Mouse (Mus musculus): ENCODE measurements around the gene Pskh1. TPM values are rescaled to one million over a fixed set of nuclear protein-coding genes. Genes with fewer than 3 reads are reported as not detected.

Gene Pskh1
- polyA plus RNA-seq, 1 experiment from 2014 or later, result 40.2 TPM

DNA sequence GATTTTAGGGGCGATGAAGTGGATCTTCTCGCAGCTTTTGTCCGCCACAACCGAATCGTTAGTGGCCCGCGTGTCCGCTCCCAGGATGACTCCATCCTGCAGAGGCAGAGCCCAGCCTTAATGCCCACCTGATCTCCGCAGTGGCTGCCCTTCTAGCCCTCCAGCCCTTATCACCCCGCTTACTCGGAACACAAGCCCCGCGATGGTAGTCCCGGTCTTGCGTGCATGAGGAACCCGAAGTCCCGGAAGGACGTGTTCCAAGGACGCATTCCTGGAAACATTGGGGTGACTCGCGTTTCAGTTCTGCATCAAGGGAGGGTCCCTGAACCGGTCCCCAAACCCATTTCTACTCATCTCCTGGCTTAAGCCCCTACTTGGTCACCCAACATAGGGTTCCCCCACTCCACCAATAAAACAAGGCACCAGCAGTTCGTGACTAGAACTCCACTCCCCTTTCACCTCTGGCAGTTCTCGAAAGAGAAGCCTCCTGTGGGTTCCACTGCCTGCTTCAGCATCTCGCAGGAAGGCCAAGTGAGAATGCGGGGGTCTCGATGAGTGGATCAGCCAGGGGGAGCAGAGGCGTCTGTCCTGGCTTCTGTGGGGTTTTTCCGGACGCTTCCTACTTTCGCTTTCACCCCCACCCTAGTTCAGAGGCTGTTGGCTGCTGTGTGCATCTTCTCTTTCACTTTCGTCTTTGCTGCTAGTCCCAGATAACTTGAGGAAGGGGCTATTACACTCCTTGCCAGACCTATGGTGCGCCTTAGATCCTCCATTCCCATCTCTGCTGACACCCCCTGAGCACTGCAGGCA lies 37.5 kb downstream of the Pskh1 start:
- H3K9me3 ChIP-seq (replicated peaks), result no peaks in the 10 kb centered on the region
- peaks cover 17% of the 10 kb centered on the region for H3K4me1 ChIP-seq
- peak overlapping the region; percentile 87 for H3K4me3 ChIP-seq (replicated peaks)
- H3K4me2 ChIP-seq (replicated peaks), result peak overlapping the region; percentile 94
- ATAC-seq (ENCODE audit: insufficient number of reproducible peaks, low FRiP score, low TSS enrichment, low read depth), result peak; percentile 8; the same call in 1 of the 2 replicates
- H3K9ac ChIP-seq, result peak overlapping the region; percentile 71
- H3K27me3 ChIP-seq, result no peaks in the 10 kb centered on the region
- H3K36me3 ChIP-seq, result peaks cover 41% of the 10 kb centered on the region
- under 1% methylated on average over 33 of the region's 33 CpGs for WGBS
- H3K27ac ChIP-seq (replicated peaks), result peak overlapping the region; percentile 83

DNA sequence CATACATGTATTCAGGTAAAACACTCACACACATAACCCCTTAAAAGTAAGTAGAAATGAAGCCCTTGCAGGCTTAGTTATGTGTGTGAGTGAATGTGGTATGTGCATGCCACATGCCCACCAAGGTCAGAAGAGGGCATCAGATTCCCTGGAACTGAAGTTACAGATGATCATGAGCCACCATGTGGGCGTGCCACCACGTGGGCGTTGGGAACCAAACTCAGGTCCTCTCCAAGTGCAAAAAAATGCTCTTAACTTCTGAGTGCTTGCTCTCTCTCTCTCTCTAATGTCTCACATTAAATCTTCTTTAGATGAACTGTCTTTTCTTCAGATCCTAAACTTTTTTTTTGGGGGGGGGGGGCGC lies 38.0 kb downstream of the Pskh1 start, which contains the start of gene Psmb10:
Gene Psmb10 (minus strand): TSS at position 139 of the 364 bp plus-strand sequence.
- Histone ChIP-seq H3K4me1 (peaks cover 17% of the 10 kb centered on the region), H3K9me3 (replicated peaks) (no peaks in the 10 kb centered on the region), H3K27me3 (no peaks in the 10 kb centered on the region), H3K4me3 (replicated peaks) (peak within 1 kb of the TSS; percentile 87), H3K9ac (peak within 1 kb of the TSS; percentile 71), H3K4me2 (replicated peaks) (peak within 1 kb of the TSS; percentile 94), H3K27ac (replicated peaks) (peak within 1 kb of the TSS; percentile 83), H3K36me3 (peaks cover 41% of the 10 kb centered on the region)
- no peak for ATAC-seq (ENCODE audit: insufficient number of reproducible peaks, low FRiP score, low TSS enrichment, low read depth)
- WGBS, result 24% methylated on average over 4 of the region's 4 CpGs

DNA sequence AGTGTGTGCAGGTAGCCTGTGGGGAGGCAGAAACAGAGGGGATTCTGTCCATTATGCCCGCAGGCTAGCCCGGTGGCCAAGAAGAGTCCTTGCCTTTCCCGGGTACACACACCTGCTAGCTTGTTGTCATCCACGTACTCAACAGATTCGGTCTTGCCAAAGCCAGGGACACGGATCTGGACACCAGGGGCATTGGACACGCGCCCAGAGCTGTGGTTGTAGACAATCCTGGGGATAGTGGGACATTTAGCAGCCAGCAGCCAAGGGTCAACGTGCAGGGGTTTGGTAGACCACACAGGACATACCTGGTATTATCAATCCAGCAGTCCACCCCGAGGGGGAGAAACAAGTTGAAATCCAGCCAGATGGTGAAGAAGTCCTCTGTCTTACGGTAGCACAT lies 41.8 kb downstream of the Pskh1 start:
- no peak overlapping the region for H3K4me2 ChIP-seq (replicated peaks)
- 90% methylated on average over 11 of the region's 11 CpGs for WGBS
- peaks cover 6% of the 10 kb centered on the region for H3K4me1 ChIP-seq
- H3K9me3 ChIP-seq (replicated peaks), result no peaks in the 10 kb centered on the region
- H3K36me3 ChIP-seq, result peaks cover 70% of the 10 kb centered on the region
- H3K27me3 ChIP-seq, result no peaks in the 10 kb centered on the region
- H3K4me3 ChIP-seq (replicated peaks), result no peak overlapping the region
- no peak overlapping the region for H3K9ac ChIP-seq
- no peak for ATAC-seq (ENCODE audit: insufficient number of reproducible peaks, low FRiP score, low TSS enrichment, low read depth)
- H3K27ac ChIP-seq (replicated peaks), result no peak overlapping the region

DNA sequence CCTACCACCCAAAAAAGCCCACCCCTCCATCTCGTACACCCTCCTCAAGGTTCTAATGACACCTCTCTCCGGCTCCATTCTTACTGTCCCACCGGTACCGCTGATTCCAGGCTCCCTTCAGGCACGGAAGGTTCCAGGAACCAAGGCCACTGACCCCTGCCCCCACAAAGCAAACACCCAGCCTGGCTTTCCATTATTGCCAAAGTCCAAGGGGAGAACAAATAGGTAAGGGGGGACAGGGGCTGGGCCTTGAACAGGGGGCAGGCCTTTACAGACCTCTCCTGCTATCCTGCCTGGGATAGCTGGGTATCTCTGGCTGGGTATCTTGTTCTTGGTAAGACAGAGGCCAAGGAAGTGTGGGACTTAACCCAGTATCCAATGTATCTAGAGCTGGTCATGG lies 42.3 kb downstream of the Pskh1 start:
- Histone ChIP-seq H3K4me2 (replicated peaks) (no peak overlapping the region), H3K36me3 (peaks cover 75% of the 10 kb centered on the region), H3K27me3 (no peaks in the 10 kb centered on the region), H3K27ac (replicated peaks) (no peak overlapping the region), H3K9me3 (replicated peaks) (no peaks in the 10 kb centered on the region), H3K4me1 (peaks cover 6% of the 10 kb centered on the region), H3K9ac (no peak overlapping the region), H3K4me3 (replicated peaks) (no peak overlapping the region)
- 90% methylated on average over 5 of the region's 5 CpGs for WGBS
- ATAC-seq (ENCODE audit: insufficient number of reproducible peaks, low FRiP score, low TSS enrichment, low read depth), result no peak

GRCm38 (mm10) chr8:105943321-105943739 lies 43.1 kb downstream of the Pskh1 start, which contains the start of gene Lcat:
TSS of gene Lcat (minus strand) at chr8:105943382.
- peaks cover 83% of the 10 kb centered on the region for H3K36me3 ChIP-seq
- no peak within 1 kb of the TSS for H3K4me2 ChIP-seq (replicated peaks)
- no peak within 1 kb of the TSS for H3K9ac ChIP-seq
- no peak for ATAC-seq (ENCODE audit: insufficient number of reproducible peaks, low FRiP score, low TSS enrichment, low read depth)
- no peaks in the 10 kb centered on the region for H3K9me3 ChIP-seq (replicated peaks)
- 79% methylated on average over 8 of the region's 8 CpGs for WGBS
- peaks cover 2% of the 10 kb centered on the region for H3K4me1 ChIP-seq
- no peaks in the 10 kb centered on the region for H3K27me3 ChIP-seq
- H3K4me3 ChIP-seq (replicated peaks), result no peak within 1 kb of the TSS
- H3K27ac ChIP-seq (replicated peaks), result no peak within 1 kb of the TSS

DNA sequence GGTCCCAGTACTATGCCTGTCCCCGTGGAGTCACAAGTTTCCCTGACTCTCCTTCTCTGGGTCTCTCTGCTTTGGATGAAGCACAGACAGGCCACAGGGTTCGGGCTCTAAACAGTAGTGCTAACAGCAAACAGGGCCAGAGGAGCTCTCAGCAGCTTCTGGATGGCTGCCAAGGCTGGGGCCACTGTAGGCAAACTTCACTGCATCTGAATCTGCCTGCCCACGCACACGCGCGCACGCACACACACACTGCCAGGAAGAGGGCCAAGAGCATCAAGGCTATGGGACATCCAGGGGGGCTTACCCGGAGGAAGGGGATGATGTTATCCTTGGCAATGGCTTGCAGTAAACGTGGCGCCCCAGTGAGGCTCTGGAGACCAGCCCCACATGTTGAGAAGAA lies 49.1 kb downstream of the Pskh1 start:
- no peak overlapping the region; the same call in 1 of the 2 replicates for H3K27ac ChIP-seq (replicated peaks)
- WGBS, result 62% methylated on average over 10 of the region's 10 CpGs
- H3K4me2 ChIP-seq (replicated peaks), result no peak overlapping the region
- no peaks in the 10 kb centered on the region for H3K27me3 ChIP-seq
- H3K4me1 ChIP-seq, result peaks cover 16% of the 10 kb centered on the region
- peaks cover 94% of the 10 kb centered on the region for H3K36me3 ChIP-seq
- no peaks in the 10 kb centered on the region for H3K9me3 ChIP-seq (replicated peaks)
- no peak for ATAC-seq (ENCODE audit: insufficient number of reproducible peaks, low FRiP score, low TSS enrichment, low read depth)
- no peak overlapping the region for H3K4me3 ChIP-seq (replicated peaks)
- no peak overlapping the region for H3K9ac ChIP-seq

DNA sequence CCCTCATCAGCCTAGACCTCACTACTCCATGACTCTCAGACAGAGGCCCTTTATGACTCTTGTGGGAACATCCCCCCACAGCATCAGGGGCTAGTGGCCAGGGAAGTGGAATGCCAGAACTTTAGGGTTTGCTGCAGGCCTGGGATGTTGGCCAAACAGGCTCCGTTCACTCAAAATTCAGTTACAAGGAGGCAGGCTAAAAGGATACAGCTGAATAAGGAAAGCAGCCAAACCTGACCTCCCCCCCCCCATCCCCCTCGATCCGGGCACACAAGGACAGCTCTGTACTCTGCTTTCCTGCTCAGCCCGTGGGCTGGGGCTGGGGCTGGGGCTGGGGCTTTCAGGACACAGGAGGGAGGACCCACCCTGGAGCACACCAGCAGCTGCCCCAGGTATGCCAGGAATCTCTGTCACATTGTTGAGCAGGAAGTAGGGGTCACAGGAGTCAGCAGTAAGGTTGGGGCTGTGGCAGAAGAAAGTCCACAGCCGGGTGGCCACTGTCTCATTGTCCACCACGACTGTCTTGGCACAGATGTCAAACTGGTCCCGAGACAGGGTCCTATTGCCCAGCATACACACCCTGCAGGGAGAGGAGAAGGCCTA lies 50.9 kb downstream of the Pskh1 start:
- no peak overlapping the region for H3K4me3 ChIP-seq (replicated peaks)
- peaks cover 16% of the 10 kb centered on the region for H3K4me1 ChIP-seq
- no peaks in the 10 kb centered on the region for H3K9me3 ChIP-seq (replicated peaks)
- H3K4me2 ChIP-seq (replicated peaks), result no peak overlapping the region
- no peaks in the 10 kb centered on the region for H3K27me3 ChIP-seq
- ATAC-seq (ENCODE audit: insufficient number of reproducible peaks, low FRiP score, low TSS enrichment, low read depth), result peak; percentile 78
- H3K9ac ChIP-seq, result no peak overlapping the region
- peak overlapping the region; percentile 66 for H3K27ac ChIP-seq (replicated peaks)
- H3K36me3 ChIP-seq, result peaks cover 92% of the 10 kb centered on the region
- 11% methylated on average over 7 of the region's 7 CpGs for WGBS

DNA sequence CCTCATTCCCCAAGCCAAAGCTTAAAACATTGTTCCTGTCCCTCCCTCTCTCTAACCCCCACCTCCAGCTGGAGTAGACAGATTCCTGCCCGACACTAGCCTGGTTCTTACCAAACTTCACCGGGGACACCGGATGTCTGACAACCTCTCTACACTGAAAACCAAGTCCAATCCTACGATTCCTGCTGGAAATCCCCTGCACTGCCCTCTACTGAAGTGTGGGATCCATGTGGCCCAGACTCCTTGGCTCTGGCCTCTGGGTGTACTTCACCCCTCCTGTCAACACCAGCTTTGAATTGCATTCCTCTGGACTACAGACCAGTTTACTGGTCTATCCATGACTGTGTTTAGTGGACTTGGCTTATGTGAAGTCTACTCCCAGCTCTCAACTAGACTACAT lies 56.3 kb downstream of the Pskh1 start:
- Histone ChIP-seq H3K27me3 (no peaks in the 10 kb centered on the region), H3K4me1 (peaks cover 18% of the 10 kb centered on the region), H3K9me3 (replicated peaks) (no peaks in the 10 kb centered on the region), H3K9ac (no peak overlapping the region), H3K27ac (replicated peaks) (no peak overlapping the region), H3K36me3 (peaks cover 68% of the 10 kb centered on the region), H3K4me3 (replicated peaks) (no peak overlapping the region), H3K4me2 (replicated peaks) (no peak overlapping the region)
- ATAC-seq (ENCODE audit: insufficient number of reproducible peaks, low FRiP score, low TSS enrichment, low read depth), result no peak
- 90% methylated on average over 4 of the region's 4 CpGs for WGBS

DNA sequence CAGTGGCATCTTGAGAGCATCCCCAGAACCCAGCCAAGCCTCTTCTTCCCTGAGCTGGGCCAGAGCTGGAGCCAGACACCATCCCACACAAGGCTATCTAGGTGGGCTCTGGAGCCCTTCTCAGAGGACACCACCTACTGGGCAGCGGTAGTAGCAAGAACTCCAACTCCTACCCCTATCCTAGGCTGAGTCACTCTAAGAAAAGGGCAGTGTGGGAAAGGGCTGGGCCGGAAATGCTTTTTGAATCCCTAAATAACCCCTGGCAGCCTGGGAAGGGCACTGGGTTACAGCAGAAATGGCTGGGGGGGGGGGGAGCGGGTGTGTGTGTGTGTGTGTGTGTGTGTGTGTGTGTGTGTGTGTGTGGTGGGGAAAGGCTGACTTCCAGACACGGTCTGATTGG lies 57.6 kb downstream of the Pskh1 start:
- H3K36me3 ChIP-seq, result peaks cover 59% of the 10 kb centered on the region

GRCm38 (mm10) chr8:105959350-105959749 lies 59.1 kb downstream of the Pskh1 start:
- H3K4me2 ChIP-seq (replicated peaks), result no peak overlapping the region
- no peak overlapping the region for H3K4me3 ChIP-seq (replicated peaks)
- peaks cover 32% of the 10 kb centered on the region for H3K4me1 ChIP-seq
- peaks cover 44% of the 10 kb centered on the region for H3K36me3 ChIP-seq
- H3K9me3 ChIP-seq (replicated peaks), result no peaks in the 10 kb centered on the region
- no peak overlapping the region for H3K9ac ChIP-seq
- no peak overlapping the region; the same call in 1 of the 2 replicates for H3K27ac ChIP-seq (replicated peaks)
- ATAC-seq (ENCODE audit: insufficient number of reproducible peaks, low FRiP score, low TSS enrichment, low read depth), result peak; percentile 48; the same call in 1 of the 2 replicates
- H3K27me3 ChIP-seq, result no peaks in the 10 kb centered on the region
- 72% methylated on average over 7 of the region's 7 CpGs for WGBS

More for the DNA sequence above, 57.6 kb downstream of the Pskh1 start:
- Histone ChIP-seq H3K4me3 (replicated peaks) (no peak overlapping the region), H3K9me3 (replicated peaks) (no peaks in the 10 kb centered on the region), H3K27ac (replicated peaks) (no peak overlapping the region), H3K27me3 (no peaks in the 10 kb centered on the region), H3K4me1 (peaks cover 18% of the 10 kb centered on the region), H3K9ac (no peak overlapping the region), H3K4me2 (replicated peaks) (no peak overlapping the region)
- ATAC-seq (ENCODE audit: insufficient number of reproducible peaks, low FRiP score, low TSS enrichment, low read depth), result no peak
- 45% methylated on average over 3 of the region's 4 CpGs for WGBS

GRCm38 (mm10) chr8:105961101-105961500 lies 60.9 kb downstream of the Pskh1 start:
- no peaks in the 10 kb centered on the region for H3K9me3 ChIP-seq (replicated peaks)
- no peak for ATAC-seq (ENCODE audit: insufficient number of reproducible peaks, low FRiP score, low TSS enrichment, low read depth)
- WGBS, result 76% methylated on average over 14 of the region's 14 CpGs

More at GRCm38 (mm10) chr8:105961101-105961500, 60.9 kb downstream of the Pskh1 start:
- no peak overlapping the region for H3K4me3 ChIP-seq (replicated peaks)
- peaks cover 29% of the 10 kb centered on the region for H3K36me3 ChIP-seq
- H3K4me1 ChIP-seq, result peaks cover 41% of the 10 kb centered on the region
- no peaks in the 10 kb centered on the region for H3K27me3 ChIP-seq
- H3K4me2 ChIP-seq (replicated peaks), result no peak overlapping the region
- H3K27ac ChIP-seq (replicated peaks), result no peak overlapping the region
- no peak overlapping the region for H3K9ac ChIP-seq

All from embryonic facial prominence, embryonic 15.5 days (tissue).